Mouse (Mus musculus): Measurements from ENCODE around the gene Cdk13. TPM values are rescaled to one million over a fixed set of nuclear protein-coding genes. Genes with fewer than 3 reads are reported as not detected.

Cdk13 gene
- total and polyA plus RNA-seq, 2 experiments from 2014 or later = 11.6 to 108 TPM

GRCm38 (mm10) chr13:17773112-17773511 is 31.8 kb downstream of the Cdk13 start:
- Histone ChIP-seq H3K4me2 (ENCODE audit: low read depth, low read length) (no peak overlapping the region), H3K9me3 (ENCODE audit: low read length) (no peaks in the 10 kb centered on the region), H3K4me3 (ENCODE audit: low read length) (no peak overlapping the region), H3K27ac (no peak overlapping the region), H3K4me1 (ENCODE audit: insufficient read depth, low read length) (no peaks in the 10 kb centered on the region), H3K9ac (replicated peaks; ENCODE audit: low read length) (no peak overlapping the region), H3K36me3 (ENCODE audit: insufficient read depth, low read length) (no peaks in the 10 kb centered on the region; the same call in 1 of the 2 replicates), H3K27me3 (ENCODE audit: insufficient read depth, low read length) (no peaks in the 10 kb centered on the region)
- no peak for DNase-seq (ENCODE audit: low spot score)
- TF ChIP-seq CTCF (IDR thresholded peaks at IDR 0.05; ENCODE audit: low read depth) = no peak
- ATAC-seq = no peak

GRCm38 (mm10) chr13:17772574-17772973 is 32.3 kb downstream of the Cdk13 start:
- Histone ChIP-seq H3K4me3 (ENCODE audit: low read length) (no peak overlapping the region), H3K4me1 (ENCODE audit: insufficient read depth, low read length) (no peaks in the 10 kb centered on the region), H3K27ac (no peak overlapping the region; the same call in 1 of the 2 replicates), H3K9me3 (ENCODE audit: low read length) (no peaks in the 10 kb centered on the region), H3K9ac (replicated peaks; ENCODE audit: low read length) (no peak overlapping the region), H3K4me2 (ENCODE audit: low read depth, low read length) (no peak overlapping the region), H3K27me3 (ENCODE audit: insufficient read depth, low read length) (no peaks in the 10 kb centered on the region), H3K36me3 (ENCODE audit: insufficient read depth, low read length) (no peaks in the 10 kb centered on the region; the same call in 1 of the 2 replicates)
- 58% methylated on average over 6 of the region's 6 CpGs for WGBS
- TF ChIP-seq CTCF (IDR thresholded peaks at IDR 0.05; ENCODE audit: low read depth) = no peak
- peak; percentile 7 for DNase-seq (ENCODE audit: low spot score)
- no peak for ATAC-seq

GRCm38 (mm10) chr13:17762405-17762804 is 42.5 kb downstream of the Cdk13 start:
- H3K27ac ChIP-seq = no peak overlapping the region
- no peak for TF ChIP-seq CTCF (IDR thresholded peaks at IDR 0.05; ENCODE audit: low read depth)
- WGBS = 90% methylated on average over 1 of the region's 1 CpGs
- no peaks in the 10 kb centered on the region for H3K27me3 ChIP-seq (ENCODE audit: insufficient read depth, low read length)
- no peaks in the 10 kb centered on the region; the same call in 1 of the 2 replicates for H3K36me3 ChIP-seq (ENCODE audit: insufficient read depth, low read length)
- no peaks in the 10 kb centered on the region for H3K4me1 ChIP-seq (ENCODE audit: insufficient read depth, low read length)
- no peaks in the 10 kb centered on the region for H3K9me3 ChIP-seq (ENCODE audit: low read length)
- H3K9ac ChIP-seq (replicated peaks; ENCODE audit: low read length) = no peak overlapping the region
- H3K4me2 ChIP-seq (ENCODE audit: low read depth, low read length) = no peak overlapping the region
- DNase-seq (ENCODE audit: low spot score) (no peak), ATAC-seq (no peak)
- no peak overlapping the region for H3K4me3 ChIP-seq (ENCODE audit: low read length)

- H3K4me2 ChIP-seq (ENCODE audit: low read depth, low read length) = no peak overlapping the region
- ATAC-seq = no peak
- TF ChIP-seq CTCF (IDR thresholded peaks at IDR 0.05; ENCODE audit: low read depth) = no peak
- H3K9ac ChIP-seq (replicated peaks; ENCODE audit: low read length) = no peak overlapping the region
- no peak for DNase-seq (ENCODE audit: low spot score)
- 87% methylated on average over 4 of the region's 4 CpGs for whole genome bisulfite sequencing
- H3K36me3 ChIP-seq (ENCODE audit: insufficient read depth, low read length) = no peaks in the 10 kb centered on the region
- no peaks in the 10 kb centered on the region for H3K4me1 ChIP-seq (ENCODE audit: insufficient read depth, low read length)
- no peak overlapping the region for H3K4me3 ChIP-seq (ENCODE audit: low read length)
- no peaks in the 10 kb centered on the region for H3K27me3 ChIP-seq (ENCODE audit: insufficient read depth, low read length)
- no peaks in the 10 kb centered on the region for H3K9me3 ChIP-seq (ENCODE audit: low read length)
- no peak overlapping the region for H3K27ac ChIP-seq
These were observed 49.9 kb downstream of the Cdk13 start for GRCm38 (mm10) chr13:17754997-17755396.

- Histone ChIP-seq H3K36me3 (ENCODE audit: insufficient read depth, low read length) (peaks cover 5% of the 10 kb centered on the region; the same call in 1 of the 2 replicates), H3K4me1 (ENCODE audit: insufficient read depth, low read length) (no peaks in the 10 kb centered on the region), H3K4me2 (ENCODE audit: low read depth, low read length) (no peak overlapping the region), H3K27me3 (ENCODE audit: insufficient read depth, low read length) (no peaks in the 10 kb centered on the region), H3K27ac (no peak overlapping the region), H3K9ac (replicated peaks; ENCODE audit: low read length) (no peak overlapping the region), H3K4me3 (ENCODE audit: low read length) (no peak overlapping the region), H3K9me3 (ENCODE audit: low read length) (no peaks in the 10 kb centered on the region)
- 90% methylated on average over 3 of the region's 3 CpGs for WGBS
- ATAC-seq (no peak), DNase-seq (ENCODE audit: low spot score) (no peak)
- TF ChIP-seq CTCF (IDR thresholded peaks at IDR 0.05; ENCODE audit: low read depth) = no peak
These were observed 76.1 kb downstream of the Cdk13 start for GRCm38 (mm10) chr13:17728798-17729197.

- DNase-seq (ENCODE audit: low spot score) (no peak), ATAC-seq (no peak)
- no peak overlapping the region for H3K4me2 ChIP-seq (ENCODE audit: low read depth, low read length)
- H3K27me3 ChIP-seq (ENCODE audit: insufficient read depth, low read length) = no peaks in the 10 kb centered on the region
- no peak overlapping the region for H3K9ac ChIP-seq (replicated peaks; ENCODE audit: low read length)
- no peak overlapping the region for H3K27ac ChIP-seq
- no peaks in the 10 kb centered on the region for H3K4me1 ChIP-seq (ENCODE audit: insufficient read depth, low read length)
- 93% methylated on average over 4 of the region's 4 CpGs for WGBS
- no peaks in the 10 kb centered on the region for H3K9me3 ChIP-seq (ENCODE audit: low read length)
- peaks cover 5% of the 10 kb centered on the region; the same call in 1 of the 2 replicates for H3K36me3 ChIP-seq (ENCODE audit: insufficient read depth, low read length)
- no peak for TF ChIP-seq CTCF (IDR thresholded peaks at IDR 0.05; ENCODE audit: low read depth)
- H3K4me3 ChIP-seq (ENCODE audit: low read length) = no peak overlapping the region
These were observed 77.0 kb downstream of the Cdk13 start for GRCm38 (mm10) chr13:17727922-17728321.

- H3K9me3 ChIP-seq (ENCODE audit: low read length) = no peaks in the 10 kb centered on the region
- H3K4me2 ChIP-seq (ENCODE audit: low read depth, low read length) = no peak overlapping the region
- DNase-seq (ENCODE audit: low spot score) (no peak), ATAC-seq (no peak)
- H3K36me3 ChIP-seq (ENCODE audit: insufficient read depth, low read length) = peaks cover 21% of the 10 kb centered on the region
- 96% methylated on average over 1 of the region's 1 CpGs for WGBS
- H3K27ac ChIP-seq = no peak overlapping the region
- no peak for TF ChIP-seq CTCF (IDR thresholded peaks at IDR 0.05; ENCODE audit: low read depth)
- no peak overlapping the region for H3K4me3 ChIP-seq (ENCODE audit: low read length)
- H3K9ac ChIP-seq (replicated peaks; ENCODE audit: low read length) = no peak overlapping the region
- no peaks in the 10 kb centered on the region for H3K4me1 ChIP-seq (ENCODE audit: insufficient read depth, low read length)
- H3K27me3 ChIP-seq (ENCODE audit: insufficient read depth, low read length) = no peaks in the 10 kb centered on the region
These were observed 87.5 kb downstream of the Cdk13 start for GRCm38 (mm10) chr13:17717357-17717756.
